Mouse (Mus musculus) neutrophil, adult 83 days (primary cell): ENCODE measurements around the gene Gpr156. TPM values are rescaled to one million over a fixed set of nuclear protein-coding genes. Genes with fewer than 3 reads are reported as not detected.

Source experiments
- total RNA-seq, 2 experiments: library from RNA; stranded (reverse); gene quantifications; one replicate each; pipeline ENCODE4 v1.2.4; 2023

The Gpr156 gene
- total RNA-seq, result not detected

GRCm38 (mm10) chr16:37916138-37916817 lies at the start of gene Gpr156:
TSS of gene Gpr156 (plus strand) at chr16:37916496.

DNA sequence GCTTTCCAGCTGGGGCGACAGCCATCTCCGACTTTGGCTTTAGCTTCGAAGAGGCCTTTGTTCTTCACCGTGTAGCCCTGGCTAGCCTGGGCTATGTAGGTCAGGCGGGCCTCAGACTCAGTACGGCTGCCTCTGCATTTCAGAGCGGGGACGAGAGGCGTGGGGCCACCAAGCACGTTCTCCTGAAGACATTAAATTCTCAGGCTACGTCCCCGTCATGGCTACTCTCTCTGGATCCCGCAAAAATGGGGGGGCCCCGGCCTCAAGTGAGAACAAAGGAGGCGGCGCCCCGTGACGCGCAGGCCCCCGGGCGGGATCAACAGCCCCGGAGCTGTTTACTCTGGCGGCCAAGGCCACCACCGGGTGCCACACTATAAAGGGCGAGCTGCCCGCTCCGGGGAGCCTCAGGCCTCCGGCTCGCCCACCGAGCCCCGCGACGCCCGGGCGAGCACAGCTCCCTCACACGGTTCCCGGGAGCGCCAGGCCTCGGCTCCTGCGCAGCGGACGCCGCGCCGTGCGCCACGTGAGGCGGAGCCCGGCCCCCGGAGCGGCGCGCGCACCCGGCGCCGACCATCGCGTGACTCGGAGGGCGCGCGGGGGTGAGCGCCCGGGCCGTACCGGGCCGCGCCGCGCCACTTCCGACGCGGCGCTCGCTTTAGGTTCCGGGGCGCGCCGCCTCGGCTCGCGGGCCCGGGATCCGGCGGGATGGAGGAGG lies 48.3 kb upstream of the Gpr156 start, which contains the start of gene Lrrc58:
Lrrc58 (plus strand) TSS at position 599 of the 715 bp plus-strand sequence.

Other genes starting within 250 kb of the Gpr156 start
- 1 to 10 TPM; 1.0 to 1.1 TPM for gene Fstl1, start 139.6 kb upstream of the Gpr156 start, total RNA-seq
- not detected for gene Gm36028, start 55.4 kb upstream of the Gpr156 start, total RNA-seq
- 10 to 100 TPM; 23.8 to 24.3 TPM for gene Lrrc58, start 48.1 kb upstream of the Gpr156 start, total RNA-seq
- gene Gsk3b, start 172.5 kb downstream of the Gpr156 start, total RNA-seq, result 10 to 100 TPM; 61.5 to 66.2 TPM